Mouse (Mus musculus) left cerebral cortex, adult 8-10 months (tissue): ENCODE results near the gene Vill. TPM values are rescaled to one million over a fixed set of nuclear protein-coding genes. Genes with fewer than 3 reads are reported as not detected.

Source experiments
- DNase-seq, 2 experiments: peaks; one replicate each; pipeline ENCODE4 v3.0.0; 2022; ENCODE audit warnings: low spot score in 2 of 2
- microRNA-seq, 2 experiments: library from miRNA; unstranded; fragments of <30 nt; microRNA quantifications; one replicate each; pipeline ENCODE4 v1.2.0; 2022
- total RNA-seq, 4 experiments: library from RNA; stranded (reverse); gene quantifications; 2 replicates each; pipeline ENCODE4 v1.2.4; 2022

The Vill gene
- total RNA-seq, 4 experiments from 2014 or later = 5.3 to 7.6 (median 7.3) TPM

- no peak for DNase-seq
Measured at GRCm38 (mm10) chr9:119109685-119110353, 57.2 kb downstream of the Vill start.

- no peak for DNase-seq
Measured at GRCm38 (mm10) chr9:119110640-119111039, 58.1 kb downstream of the Vill start.

GRCm38 (mm10) chr9:119114911-119115310 is 62.3 kb downstream of the Vill start:
- no peak for DNase-seq

- DNase-seq = no peak
Measured at GRCm38 (mm10) chr9:119119409-119120167, 67.0 kb downstream of the Vill start.

- DNase-seq = no peak
Measured at GRCm38 (mm10) chr9:119120168-119120560, 67.6 kb downstream of the Vill start.

Small RNA genes within 50 kb of the gene (microRNA-seq; reads per million reads assigned to microRNA genes)
- gene Mir26a-1 = 5.9 to 30.0 reads per million in 2 experiments

Other genes starting within 250 kb of the Vill start
- gene Ctdspl, start 126.3 kb upstream of the Vill start, total RNA-seq = 10 to 100 TPM; 36.1 to 37.2 (median 36.4) TPM
- 10 to 100 TPM; 13.4 to 15.3 (median 14.4) TPM for gene Plcd1, start 40.7 kb downstream of the Vill start, total RNA-seq
- gene Dlec1, start 49.7 kb downstream of the Vill start, total RNA-seq = 1 to 10 TPM; 1.7 to 8.5 (median 2.7) TPM
- gene Acaa1b, start 104.3 kb downstream of the Vill start, total RNA-seq = 1 to 10 TPM; 1.0 to 2.5 (median 2.0) TPM
- not detected for gene Gm47289, start 106.4 kb downstream of the Vill start, total RNA-seq
- under 1 TPM in 1 of 4 experiments, not detected in 3; 0.21 TPM for gene Slc22a13, start 156.3 kb downstream of the Vill start, total RNA-seq